Mouse (Mus musculus) cerebellum, adult (tissue): Measurements from ENCODE around the gene Olfr1111.
"Not testable (repeated sequence)": the region's sequence is repeated elsewhere in the genome, so short reads cannot be mapped to it uniquely, and the experiment has no call there.

ENCODE experiments used
- ATAC-seq: cut with Nextera tagmentation; 2 replicates; pipeline ENCODE4 v1.9.2; 2017; ENCODE audit warnings: mild to moderate bottlenecking, moderate library complexity, mixed read lengths; ENCODE audit not compliant: insufficient number of reproducible peaks, low FRiP score, low TSS enrichment

Olfr1111 gene

GRCm38 (mm10) chr2:87152524-87152923, at the start of gene Olfr1111:
Gene Olfr1111 (minus strand): TSS chr2:87152624.
- ATAC-seq, result no peak

DNA sequence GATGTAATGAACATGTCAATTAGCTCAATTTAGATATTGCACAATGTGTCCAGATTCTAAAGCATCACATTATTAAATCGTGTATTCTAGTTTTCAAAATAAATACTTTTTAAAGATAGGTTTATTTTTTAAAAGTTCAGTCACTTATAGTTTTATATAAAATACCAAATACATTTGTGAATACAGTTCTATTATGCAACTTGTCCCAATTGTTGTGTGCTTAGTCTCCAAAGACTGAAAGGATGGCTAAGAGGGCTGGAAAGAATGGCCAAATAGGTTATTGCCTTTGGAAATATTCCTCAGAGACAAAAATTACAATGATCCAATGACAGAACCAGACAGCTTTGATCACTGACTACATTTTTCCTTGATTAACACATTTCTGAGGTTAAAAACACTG, 35.1 kb upstream of the Olfr1111 start, which contains the start of gene Olfr1112:
Olfr1112 (plus strand) TSS at position 301 of the 400 bp plus-strand sequence.
- no peak for ATAC-seq

DNA sequence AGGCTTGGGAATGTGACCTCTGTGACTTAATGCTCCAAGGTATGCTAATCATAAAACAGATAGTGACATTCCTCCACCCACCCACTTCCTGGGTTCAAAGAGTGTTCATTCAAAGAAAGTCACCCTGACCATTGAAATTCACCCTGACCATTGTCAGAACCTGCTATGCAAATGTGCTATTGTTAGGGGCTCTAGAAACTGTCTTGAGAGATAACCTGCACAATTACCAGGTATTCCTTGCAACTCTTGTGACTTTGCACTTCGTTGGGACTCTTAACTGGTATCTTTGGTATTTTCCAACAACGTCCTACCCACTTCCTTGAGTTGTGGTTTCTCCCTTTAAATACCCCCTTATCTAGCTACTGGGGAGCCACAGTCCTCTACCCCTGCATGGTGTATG, 15.3 kb upstream of the Olfr1111 start:
- ATAC-seq, result not testable (repeated sequence)

- ATAC-seq, result no peak
Measured at GRCm38 (mm10) chr2:87140200-87140599, 12.2 kb downstream of the Olfr1111 start, which contains the start of gene Olfr1110. Gene Olfr1110 (minus strand): TSS chr2:87140300.

- ATAC-seq, result no peak
Measured at GRCm38 (mm10) chr2:87114467-87114866, 38.0 kb downstream of the Olfr1111 start, which contains the start of gene Olfr259. Gene Olfr259 (minus strand): TSS chr2:87114567.
